Mouse (Mus musculus): ENCODE measurements around the gene Cenpl. TPM values are rescaled to one million over a fixed set of nuclear protein-coding genes. Genes with fewer than 3 reads are reported as not detected.

The Cenpl gene
- polyA plus RNA-seq, 1 experiment from 2014 or later, result 10.0 TPM

- Histone ChIP-seq H3K9ac (no peak overlapping the region), H3K4me3 (no peak overlapping the region), H3K27ac (no peak overlapping the region), H3K36me3 (replicated peaks) (peaks cover 18% of the 10 kb centered on the region; the same call in 1 of the 2 replicates), H3K9me3 (no peaks in the 10 kb centered on the region), H3K4me2 (no peak overlapping the region), H3K4me1 (no peaks in the 10 kb centered on the region), H3K27me3 (replicated peaks) (no peaks in the 10 kb centered on the region)
- 98% methylated on average over 1 of the region's 1 CpGs for WGBS
- ATAC-seq (replicated peaks), result no peak
These were observed 13.3 kb upstream of the Cenpl start for GRCm38 (mm10) chr1:161057164-161057563.

GRCm38 (mm10) chr1:161063351-161063750 lies 7.2 kb upstream of the Cenpl start:
- no peak overlapping the region for H3K27ac ChIP-seq
- no peak overlapping the region for H3K4me2 ChIP-seq
- H3K9me3 ChIP-seq, result no peaks in the 10 kb centered on the region
- ATAC-seq (replicated peaks), result no peak
- no peak overlapping the region for H3K9ac ChIP-seq
- H3K36me3 ChIP-seq (replicated peaks), result 0 out of 2 replicates have a peak, but pooled peaks cover 4% of the 10 kb centered on the region
- no peak overlapping the region for H3K4me3 ChIP-seq
- 94% methylated on average over 1 of the region's 1 CpGs for WGBS
- 0 out of 2 replicates have a peak, but pooled peaks cover 3% of the 10 kb centered on the region for H3K4me1 ChIP-seq
- H3K27me3 ChIP-seq (replicated peaks), result no peaks in the 10 kb centered on the region

- WGBS, result under 1% methylated on average over 12 of the region's 12 CpGs
- Histone ChIP-seq H3K4me1 (peaks cover 44% of the 10 kb centered on the region), H3K36me3 (replicated peaks) (no peaks in the 10 kb centered on the region), H3K4me2 (peak overlapping the region; percentile 67), H3K27ac (no peak overlapping the region), H3K4me3 (peak overlapping the region; percentile 67), H3K9ac (peak overlapping the region; percentile 56), H3K9me3 (no peaks in the 10 kb centered on the region), H3K27me3 (replicated peaks) (no peaks in the 10 kb centered on the region)
- no peak for ATAC-seq (replicated peaks)
These were observed 733 bp downstream of the Cenpl start for GRCm38 (mm10) chr1:161071272-161071620.

- Histone ChIP-seq H3K36me3 (replicated peaks) (no peaks in the 10 kb centered on the region), H3K4me2 (no peak overlapping the region), H3K27ac (no peak overlapping the region), H3K9ac (no peak overlapping the region), H3K4me3 (no peak overlapping the region), H3K9me3 (no peaks in the 10 kb centered on the region), H3K27me3 (replicated peaks) (no peaks in the 10 kb centered on the region), H3K4me1 (peaks cover 29% of the 10 kb centered on the region)
- WGBS, result 92% methylated on average over 6 of the region's 6 CpGs
- ATAC-seq (replicated peaks), result no peak
These were observed 5.7 kb downstream of the Cenpl start for GRCm38 (mm10) chr1:161076238-161076637.

- WGBS, result 96% methylated on average over 3 of the region's 3 CpGs
- Histone ChIP-seq H3K9me3 (no peaks in the 10 kb centered on the region), H3K27ac (no peak overlapping the region), H3K27me3 (replicated peaks) (no peaks in the 10 kb centered on the region), H3K36me3 (replicated peaks) (no peaks in the 10 kb centered on the region), H3K9ac (no peak overlapping the region), H3K4me2 (no peak overlapping the region), H3K4me3 (no peak overlapping the region), H3K4me1 (peaks cover 19% of the 10 kb centered on the region)
- ATAC-seq (replicated peaks), result no peak
These were observed 6.7 kb downstream of the Cenpl start for GRCm38 (mm10) chr1:161077243-161077642.

GRCm38 (mm10) chr1:161099721-161100405 lies 29.4 kb downstream of the Cenpl start:
- no peak overlapping the region for H3K9ac ChIP-seq
- no peak overlapping the region for H3K4me3 ChIP-seq
- peaks cover 12% of the 10 kb centered on the region for H3K36me3 ChIP-seq (replicated peaks)
- H3K27ac ChIP-seq, result no peak overlapping the region
- no peaks in the 10 kb centered on the region for H3K27me3 ChIP-seq (replicated peaks)
- no peaks in the 10 kb centered on the region for H3K4me1 ChIP-seq
- 97% methylated on average over 4 of the region's 4 CpGs for WGBS
- no peaks in the 10 kb centered on the region for H3K9me3 ChIP-seq
- no peak overlapping the region for H3K4me2 ChIP-seq
- no peak for ATAC-seq (replicated peaks)

GRCm38 (mm10) chr1:161103842-161104241 lies 33.3 kb downstream of the Cenpl start:
- Histone ChIP-seq H3K4me1 (no peaks in the 10 kb centered on the region), H3K36me3 (replicated peaks) (peaks cover 8% of the 10 kb centered on the region), H3K27ac (no peak overlapping the region), H3K9ac (no peak overlapping the region), H3K4me3 (no peak overlapping the region), H3K4me2 (no peak overlapping the region), H3K9me3 (no peaks in the 10 kb centered on the region), H3K27me3 (replicated peaks) (no peaks in the 10 kb centered on the region)
- no peak for ATAC-seq (replicated peaks)
- 92% methylated on average over 1 of the region's 1 CpGs for WGBS

GRCm38 (mm10) chr1:161109216-161109615 lies 38.7 kb downstream of the Cenpl start:
- no peaks in the 10 kb centered on the region for H3K9me3 ChIP-seq
- 89% methylated on average over 8 of the region's 8 CpGs for WGBS
- peaks cover 14% of the 10 kb centered on the region for H3K36me3 ChIP-seq (replicated peaks)
- no peak for ATAC-seq (replicated peaks)
- no peaks in the 10 kb centered on the region for H3K4me1 ChIP-seq
- no peak overlapping the region for H3K4me3 ChIP-seq
- H3K9ac ChIP-seq, result no peak overlapping the region
- no peak overlapping the region for H3K4me2 ChIP-seq
- no peaks in the 10 kb centered on the region for H3K27me3 ChIP-seq (replicated peaks)
- no peak overlapping the region for H3K27ac ChIP-seq

GRCm38 (mm10) chr1:161114591-161114990 lies 44.1 kb downstream of the Cenpl start:
- H3K4me1 ChIP-seq, result no peaks in the 10 kb centered on the region
- H3K9me3 ChIP-seq, result no peaks in the 10 kb centered on the region

GRCm38 (mm10) chr1:161122661-161123418 lies 52.3 kb downstream of the Cenpl start:
- Histone ChIP-seq H3K27me3 (replicated peaks) (no peaks in the 10 kb centered on the region), H3K4me3 (no peak overlapping the region), H3K27ac (no peak overlapping the region), H3K4me2 (no peak overlapping the region), H3K4me1 (peaks cover 2% of the 10 kb centered on the region; the same call in 1 of the 2 replicates), H3K9ac (no peak overlapping the region), H3K9me3 (no peaks in the 10 kb centered on the region), H3K36me3 (replicated peaks) (no peaks in the 10 kb centered on the region)
- 91% methylated on average over 10 of the region's 10 CpGs for WGBS
- ATAC-seq (replicated peaks), result no peak

More at GRCm38 (mm10) chr1:161114591-161114990, 44.1 kb downstream of the Cenpl start:
- H3K27me3 ChIP-seq (replicated peaks), result no peaks in the 10 kb centered on the region
- no peak for ATAC-seq (replicated peaks)
- H3K9ac ChIP-seq, result no peak overlapping the region
- no peak overlapping the region for H3K4me2 ChIP-seq
- H3K36me3 ChIP-seq (replicated peaks), result peaks cover 3% of the 10 kb centered on the region; the same call in 1 of the 2 replicates
- no peak overlapping the region for H3K4me3 ChIP-seq
- H3K27ac ChIP-seq, result no peak overlapping the region

GRCm38 (mm10) chr1:161126461-161126860 lies 55.9 kb downstream of the Cenpl start:
- no peaks in the 10 kb centered on the region for H3K36me3 ChIP-seq (replicated peaks)
- 92% methylated on average over 1 of the region's 1 CpGs for WGBS
- no peak overlapping the region for H3K27ac ChIP-seq
- no peak overlapping the region for H3K4me2 ChIP-seq
- no peak overlapping the region for H3K4me3 ChIP-seq
- peaks cover 18% of the 10 kb centered on the region for H3K4me1 ChIP-seq
- no peaks in the 10 kb centered on the region for H3K27me3 ChIP-seq (replicated peaks)
- no peak for ATAC-seq (replicated peaks)
- H3K9ac ChIP-seq, result no peak overlapping the region
- no peaks in the 10 kb centered on the region for H3K9me3 ChIP-seq

- Histone ChIP-seq H3K27me3 (replicated peaks) (0 out of 2 replicates have a peak, but pooled peaks cover 7% of the 10 kb centered on the region), H3K4me1 (peaks cover 18% of the 10 kb centered on the region), H3K9me3 (no peaks in the 10 kb centered on the region), H3K27ac (peak within 1 kb of the TSS; percentile 83), H3K36me3 (replicated peaks) (no peaks in the 10 kb centered on the region), H3K4me3 (peak within 1 kb of the TSS; percentile 93), H3K4me2 (peak within 1 kb of the TSS; percentile 74), H3K9ac (peak within 1 kb of the TSS; percentile 91)
- peak; percentile 99 for ATAC-seq (replicated peaks)
- 2% methylated on average over 41 of the region's 41 CpGs for WGBS
These were observed 60.5 kb downstream of the Cenpl start, which contains the start of gene Klhl20 for GRCm38 (mm10) chr1:161130726-161131664. TSS of gene Klhl20 (minus strand) at chr1:161131511.
